Mouse (Mus musculus) heart, adult 2 months (tissue): ENCODE results near the gene Zfp978. TPM values are rescaled to one million over a fixed set of nuclear protein-coding genes. Genes with fewer than 3 reads are reported as not detected.
"Not testable (repeated sequence)": the region's sequence is repeated elsewhere in the genome, so short reads cannot be mapped to it uniquely, and the experiment has no call there.

Source experiments
- DNase-seq, 2 experiments: peaks; one replicate each; pipeline ENCODE4 v3.0.0; 2021
- H3K27ac ChIP-seq: fragments of 200-600 bp; 2 replicates; pipeline ENCODE4 v1.8.1; 2022
- H3K27me3 ChIP-seq: fragments of 200-500 bp; 2 replicates; pipeline ENCODE4 v1.6.1; 2012; ENCODE audit warnings: mild to moderate bottlenecking, low read length, inconsistent platforms, mixed read lengths; ENCODE audit not compliant: control insufficient read depth, insufficient read depth
- H3K36me3 ChIP-seq: fragments of 200-500 bp; 2 replicates; pipeline ENCODE4 v1.6.1; 2012; ENCODE audit warnings: low read length, inconsistent platforms; ENCODE audit not compliant: control insufficient read depth, insufficient read depth
- H3K4me1 ChIP-seq: fragments of 200-500 bp; 2 replicates; pipeline ENCODE4 v1.6.1; 2011; ENCODE audit warnings: low read length; ENCODE audit not compliant: control insufficient read depth, insufficient read depth
- H3K4me3 ChIP-seq: fragments of 200-600 bp; 2 replicates; pipeline ENCODE4 v1.8.1; 2022
- H3K79me2 ChIP-seq: fragments of 200-500 bp; replicated peaks from 2 replicates; pipeline ENCODE4 v1.6.1; 2012; ENCODE audit warnings: mild to moderate bottlenecking, inconsistent platforms, low read length, moderate library complexity, mixed read lengths; ENCODE audit not compliant: control insufficient read depth, insufficient read depth
- H3K9ac ChIP-seq: fragments of 200-500 bp; 2 replicates; pipeline ENCODE4 v1.6.1; 2012; ENCODE audit warnings: low read depth, mild to moderate bottlenecking, control low read depth, inconsistent platforms, low read length, mixed read lengths
- CTCF ChIP-seq: fragments of 200-600 bp; IDR thresholded peaks from 2 replicates; pipeline ENCODE4 v1.8.1; 2022; ENCODE audit warnings: antibody characterized with exemption, mild to moderate bottlenecking, moderate library complexity
- EP300 ChIP-seq: fragments of 200-500 bp; IDR thresholded peaks from 2 replicates; pipeline ENCODE4 v1.6.1; 2011; ENCODE audit warnings: low read depth, low read length, control low read depth; ENCODE audit not compliant: insufficient read depth
- POLR2A ChIP-seq: fragments of 200-500 bp; IDR thresholded peaks from 2 replicates; pipeline ENCODE4 v1.6.1; 2011; ENCODE audit warnings: mild to moderate bottlenecking, low read depth, low read length, control low read depth; ENCODE audit not compliant: insufficient read depth
- WGBS: fragments of 180-500 bp; shearing (Covaris S2); methylation state at CpG from one replicate; pipeline ENCODE4 v1.1.7; 2018; 5-methylcytosine and 5-hydroxymethylcytosine counted together
- intact Hi-C: fragments of 180-260 bp; cut with DNase I; formaldehyde crosslinking; loops from one replicate; pipeline ENCODE4 v1.15.1; 2025
- polyA plus RNA-seq: library from polyadenylated mRNA; depleted of rRNA; stranded (reverse); fragments of >200 nt; gene quantifications from 2 replicates; pipeline ENCODE4 v1.2.3, GENCODE M21; 2012; rRNA removed
- total RNA-seq, 2 experiments: library from RNA; stranded (reverse); gene quantifications; 2 replicates each; pipeline ENCODE4 v1.2.3; 2021

The Zfp978 gene
- total and polyA plus RNA-seq, 3 experiments: 0.27 to 0.42 TPM; not detected in 1

DNA sequence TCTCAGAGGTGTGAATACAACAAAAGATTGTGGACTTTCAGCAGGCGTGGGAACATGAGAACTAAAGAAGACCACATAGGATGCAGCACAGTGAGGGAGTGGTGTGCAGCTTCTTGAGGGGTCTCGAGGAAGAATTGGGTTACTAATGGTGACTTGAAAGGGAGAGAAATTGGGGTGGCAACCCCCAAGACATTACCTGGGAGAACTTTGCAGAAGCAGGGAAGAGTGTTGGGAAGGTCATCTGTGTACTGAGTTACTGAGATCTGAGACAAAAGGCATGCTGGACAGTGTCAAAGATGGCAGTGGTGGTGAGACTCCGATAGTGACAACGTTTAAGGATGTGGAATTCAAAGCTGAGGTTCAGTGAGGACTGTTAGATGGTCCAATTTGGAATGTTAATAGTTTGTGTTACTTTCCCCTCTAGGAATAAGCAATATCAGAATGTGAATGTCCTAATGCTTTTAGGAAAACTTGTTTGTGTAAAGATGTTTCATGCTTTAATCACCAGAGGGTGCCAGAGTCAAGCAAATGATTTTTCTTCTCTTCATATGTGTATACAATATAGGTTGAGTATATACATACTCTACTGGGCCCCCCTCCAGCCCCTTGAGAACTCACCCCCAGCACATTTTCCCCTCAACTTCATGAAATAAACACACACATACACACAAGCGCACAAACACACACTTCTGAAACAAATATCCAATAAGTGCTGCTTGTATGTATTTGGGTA lies 64.7 kb downstream of the Zfp978 start:
- TF ChIP-seq CTCF: peak; percentile 63
- not testable (repeated sequence) for H3K9ac ChIP-seq, H3K27ac ChIP-seq, H3K27me3 ChIP-seq, H3K4me3 ChIP-seq, H3K79me2 ChIP-seq, H3K4me1 ChIP-seq, H3K36me3 ChIP-seq, DNase-seq
- intact Hi-C loops: loop anchor here (5.0 kb wide), 1 partner anchor 298 kb away; no protein-coding TSS in a partner anchor
- 40% methylated on average over 5 of the region's 5 CpGs for WGBS

DNA sequence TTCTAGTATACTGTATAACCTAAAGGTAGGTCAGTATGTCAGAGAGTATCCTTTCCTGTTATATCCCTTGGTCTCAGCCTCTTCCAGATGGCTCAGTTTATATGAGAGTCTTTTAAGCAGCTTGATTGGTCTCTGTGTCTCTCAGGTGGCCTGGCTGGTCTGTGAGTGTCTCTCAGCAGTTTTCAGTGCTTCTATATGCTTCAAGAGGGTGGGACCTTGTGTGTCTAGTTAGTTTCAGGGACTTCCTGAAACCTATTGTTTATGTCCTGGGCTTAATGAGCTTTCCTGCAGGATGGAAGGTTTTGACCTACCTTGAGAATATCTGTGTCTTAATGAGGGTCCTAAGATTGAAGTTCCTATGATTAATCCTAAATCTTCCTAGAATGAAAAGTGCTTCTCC lies 69.5 kb downstream of the Zfp978 start:
- intact Hi-C loops: no loop called here
- Histone ChIP-seq H3K27me3 (peaks cover 4% of the 10 kb centered on the region), H3K4me1 (no peaks in the 10 kb centered on the region), H3K36me3 (no peaks in the 10 kb centered on the region), H3K27ac (no peak overlapping the region), H3K9ac (no peak overlapping the region), H3K79me2 (no peaks in the 10 kb centered on the region), H3K4me3 (no peak overlapping the region)
- TF ChIP-seq POLR2A: no peak
- no peak for TF ChIP-seq EP300
- TF ChIP-seq CTCF: no peak
- no peak for DNase-seq

DNA sequence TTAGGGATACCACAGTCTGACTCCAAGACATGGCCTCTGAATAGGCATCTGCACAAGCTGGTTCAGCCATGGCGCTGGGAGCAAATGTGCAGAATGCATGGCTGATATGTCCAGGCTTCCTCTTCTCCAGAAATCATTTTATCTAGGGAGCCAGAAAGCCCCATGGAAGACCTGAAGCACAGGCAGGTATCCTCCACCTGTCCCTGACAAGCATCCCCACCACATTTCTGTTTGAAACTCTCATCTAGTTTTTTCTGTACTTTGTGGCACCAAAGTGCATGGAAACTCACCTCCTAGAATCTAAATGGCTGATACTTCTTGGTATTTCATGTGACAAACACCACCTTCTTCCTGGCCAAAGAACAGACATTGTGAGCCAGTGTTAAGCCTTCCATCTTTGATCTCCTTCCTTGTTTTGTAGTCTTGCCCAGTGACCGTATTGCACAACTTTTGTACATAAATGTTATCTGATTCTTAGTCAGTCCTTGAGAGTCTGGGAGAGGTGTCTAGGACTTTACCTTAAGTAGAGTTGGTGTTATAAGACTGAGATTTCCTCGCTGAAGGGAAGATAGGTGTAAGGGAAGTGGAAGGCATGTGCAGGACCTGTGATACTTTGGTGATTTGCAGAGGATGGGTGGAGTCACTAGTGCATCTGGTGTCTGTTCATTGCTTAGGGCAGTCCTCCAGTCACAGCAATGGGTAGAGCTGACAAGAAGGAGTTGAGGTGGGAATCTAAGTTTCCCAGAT lies 70.8 kb downstream of the Zfp978 start:
- H3K9ac ChIP-seq, DNase-seq, H3K27me3 ChIP-seq, H3K4me3 ChIP-seq, H3K79me2 ChIP-seq, H3K4me1 ChIP-seq, H3K27ac ChIP-seq, intact Hi-C loops, H3K36me3 ChIP-seq: not testable (repeated sequence)
- WGBS: 62% methylated on average over 3 of the region's 3 CpGs

DNA sequence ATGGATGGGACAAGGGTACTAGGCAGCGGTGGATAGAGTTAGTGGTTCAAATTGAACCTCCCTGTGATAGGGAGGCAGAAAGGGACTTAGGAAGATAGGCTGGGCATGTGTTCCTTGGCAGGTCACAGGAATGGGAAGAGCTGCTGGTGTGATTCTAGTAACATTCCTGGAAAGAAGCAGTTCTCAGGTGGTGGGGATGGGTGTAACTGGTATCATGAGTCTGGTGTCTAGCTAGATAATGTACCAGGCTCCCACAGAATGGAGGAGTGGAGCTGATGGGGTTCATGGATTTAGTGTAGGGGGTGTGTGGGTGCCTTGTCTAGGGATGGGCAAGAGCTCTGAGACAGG lies 71.3 kb downstream of the Zfp978 start:
- H3K4me1 ChIP-seq: no peaks in the 10 kb centered on the region
- no peak for TF ChIP-seq CTCF
- TF ChIP-seq POLR2A: no peak
- TF ChIP-seq EP300: no peak
- no peaks in the 10 kb centered on the region for H3K36me3 ChIP-seq
- H3K27me3 ChIP-seq: peaks cover 4% of the 10 kb centered on the region
- H3K27ac ChIP-seq: no peak overlapping the region
- DNase-seq: no peak
- intact Hi-C loops: no loop called here
- H3K4me3 ChIP-seq: no peak overlapping the region
- H3K79me2 ChIP-seq: no peaks in the 10 kb centered on the region
- 78% methylated on average over 1 of the region's 1 CpGs for WGBS
- no peak overlapping the region for H3K9ac ChIP-seq

DNA sequence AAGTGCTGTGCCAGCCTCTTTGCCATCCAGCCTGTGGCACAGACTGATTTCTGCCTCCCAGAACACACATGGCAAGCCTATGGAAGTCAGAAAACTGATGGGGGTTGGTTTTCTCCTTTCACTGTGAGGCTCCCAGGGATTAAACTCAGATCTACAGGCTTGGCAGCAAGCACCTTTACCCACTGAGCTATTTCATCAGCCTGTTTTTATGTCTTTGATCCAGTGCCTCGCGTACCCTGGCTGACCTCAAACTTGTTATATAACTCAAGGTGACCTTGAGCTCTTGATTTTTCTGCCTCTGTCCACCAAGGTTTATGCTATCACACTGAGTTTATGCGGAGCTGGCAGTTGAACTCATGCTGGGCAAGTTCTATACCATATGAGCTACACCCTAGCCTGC lies 71.9 kb downstream of the Zfp978 start:
- no peaks in the 10 kb centered on the region for H3K36me3 ChIP-seq
- H3K27me3 ChIP-seq: peaks cover 4% of the 10 kb centered on the region
- WGBS: 41% methylated on average over 3 of the region's 3 CpGs
- no peak overlapping the region for H3K27ac ChIP-seq
- H3K4me1 ChIP-seq: no peaks in the 10 kb centered on the region
- intact Hi-C loops: no loop called here
- no peak for DNase-seq
- H3K79me2 ChIP-seq: no peaks in the 10 kb centered on the region
- no peak for TF ChIP-seq EP300
- TF ChIP-seq POLR2A: no peak
- no peak for TF ChIP-seq CTCF
- no peak overlapping the region for H3K9ac ChIP-seq
- no peak overlapping the region for H3K4me3 ChIP-seq

DNA sequence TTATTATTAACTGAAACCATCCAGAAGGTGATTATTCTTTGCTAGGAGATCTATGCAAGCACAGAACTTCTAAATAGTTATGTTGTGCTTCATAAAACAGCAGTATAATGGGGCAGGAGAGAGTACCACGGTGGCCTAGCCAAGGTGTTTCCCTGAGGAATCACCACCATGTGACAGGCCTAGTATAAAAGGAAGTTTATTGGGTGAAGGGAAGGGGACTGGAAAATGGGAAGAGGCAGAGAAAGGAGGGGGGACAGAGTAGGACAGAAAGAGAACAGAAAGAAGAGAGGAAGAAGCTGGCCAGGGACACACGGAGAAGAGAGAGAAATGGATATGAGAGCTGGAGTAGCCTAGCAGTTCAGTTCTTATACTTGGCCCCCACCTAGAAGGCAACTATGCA lies 72.8 kb downstream of the Zfp978 start:
- Histone ChIP-seq H3K4me3 (no peak overlapping the region), H3K9ac (no peak overlapping the region), H3K27ac (no peak overlapping the region), H3K27me3 (peaks cover 4% of the 10 kb centered on the region), H3K79me2 (no peaks in the 10 kb centered on the region), H3K4me1 (no peaks in the 10 kb centered on the region), H3K36me3 (no peaks in the 10 kb centered on the region)
- intact Hi-C loops: no loop called here
- DNase-seq: no peak
- TF ChIP-seq POLR2A: no peak
- no peak for TF ChIP-seq CTCF
- no peak for TF ChIP-seq EP300
- 44% methylated on average over 2 of the region's 2 CpGs for WGBS

Other genes with a start within 250 kb of the Zfp978 start
- 1 to 10 TPM; 4.3 to 4.7 TPM for gene Zfp991, start 229.3 kb upstream of the Zfp978 start, total RNA-seq
- gene Zfp991, start 229.3 kb upstream of the Zfp978 start, polyA plus RNA-seq: 0.14 and 0.59 TPM in 2 replicates
- not detected for gene Zfp988, start 55.6 kb upstream of the Zfp978 start, total RNA-seq
- not detected in 2 replicates for gene Zfp988, start 55.6 kb upstream of the Zfp978 start, polyA plus RNA-seq
- 1 to 10 TPM; 9.0 to 9.4 TPM for gene Zfp982, start 131.1 kb downstream of the Zfp978 start, total RNA-seq
- gene Zfp982, start 131.1 kb downstream of the Zfp978 start, polyA plus RNA-seq: 0.20 and 3.6 TPM in 2 replicates
- gene Gm16503, start 178.9 kb downstream of the Zfp978 start, total RNA-seq: under 1 TPM; 0.09 to 0.10 TPM
- gene Gm16503, start 178.9 kb downstream of the Zfp978 start, polyA plus RNA-seq: 0.12 TPM in 1 of 2 replicates, not detected in the other
- under 1 TPM; 0.25 to 0.31 TPM for gene Zfp985, start 192.0 kb downstream of the Zfp978 start, total RNA-seq
- gene Zfp985, start 192.0 kb downstream of the Zfp978 start, polyA plus RNA-seq: 0.35 and 1.0 TPM in 2 replicates